ENCODE assay signal across 23 mouse cellular contexts in genomic region chrX:130289775-130290174, GRCm38 (mm10).
"Had no signal": no experiment of that assay in that cellular context is flagged by ENCODE, and none has a peak within 500 bp of the region (broad histone marks: within the 10 kb centered on the region; RNA-seq: fewer than 3 reads in every experiment).

No protein-coding gene starts in this region.

- H3K27ac ChIP-seq: liver, embryonic 15.5 days; lung, embryonic 15.5 days; macrophage; midbrain, embryonic 13.5 days; midbrain, embryonic 15.5 days; neural tube, embryonic 12.5 days; stomach, embryonic 15.5 days; stomach, postnatal 0 days had no signal

- H3K9me3 ChIP-seq: liver, embryonic 15.5 days; lung, embryonic 15.5 days; megakaryocyte, embryonic 14.5 days; midbrain, embryonic 13.5 days; midbrain, embryonic 15.5 days; neural tube, embryonic 12.5 days; stomach, embryonic 15.5 days had no signal

- DNase-seq: liver, postnatal 0 days; lung, adult 2 months; lung, postnatal 14 days; lung, postnatal 36 days; retina, postnatal 1 day; right cerebral cortex, adult 18-20 months; right cerebral cortex, postnatal 25 days; right cerebral cortex, postnatal 4 days; spleen, adult 18-20 months; thymus, adult 2 months; thymus, postnatal 25 days; thymus, postnatal 4 days had no signal

- H3K4me1 ChIP-seq: liver, embryonic 15.5 days; lung, embryonic 15.5 days; megakaryocyte, embryonic 14.5 days; midbrain, embryonic 13.5 days; midbrain, embryonic 15.5 days; neural tube, embryonic 12.5 days; stomach, embryonic 15.5 days had no signal

- ATAC-seq: liver, postnatal 0 days; lung, postnatal 0 days; midbrain, embryonic 13.5 days; midbrain, embryonic 15.5 days had no signal

- H3K36me3 ChIP-seq: liver, embryonic 15.5 days; lung, embryonic 15.5 days; midbrain, embryonic 13.5 days; midbrain, embryonic 15.5 days; neural tube, embryonic 12.5 days; stomach, embryonic 15.5 days had no signal

- H3K4me2 ChIP-seq: liver, embryonic 15.5 days; lung, embryonic 15.5 days; midbrain, embryonic 11.5 days; midbrain, embryonic 13.5 days; midbrain, embryonic 15.5 days; neural tube, embryonic 12.5 days; stomach, embryonic 15.5 days had no signal

- H3K4me3 ChIP-seq: liver, embryonic 15.5 days; lung, embryonic 15.5 days; megakaryocyte, embryonic 14.5 days; midbrain, embryonic 13.5 days; midbrain, embryonic 15.5 days; neural tube, embryonic 12.5 days; stomach, embryonic 15.5 days had no signal

- H3K9ac ChIP-seq: liver, embryonic 15.5 days; liver, postnatal 0 days; lung, embryonic 15.5 days; midbrain, embryonic 13.5 days; midbrain, embryonic 15.5 days; neural tube, embryonic 12.5 days; stomach, embryonic 15.5 days had no signal

- H3K27me3 ChIP-seq: liver, embryonic 15.5 days; lung, embryonic 15.5 days; megakaryocyte, embryonic 14.5 days; midbrain, embryonic 13.5 days; midbrain, embryonic 15.5 days; neural tube, embryonic 12.5 days; stomach, embryonic 15.5 days had no signal
